Comparison of ENCODE assay signal across 13 mouse cellular contexts in genomic region chr1:140748011-140748410, GRCm38 (mm10).
DNase-seq lines count a peak whose midpoint lies in the region; ATAC-seq lines count a peak whose summit lies in the region.
"Had no signal": no experiment of that assay in that cellular context is flagged by ENCODE, and none has a peak within 500 bp of the region (broad histone marks: within the 10 kb centered on the region; RNA-seq: fewer than 3 reads in every experiment).

No protein-coding gene starts in this region.

- peaks cover 5% of the 10 kb centered on the region; the same call in 1 of the 2 replicates for H3K4me1 ChIP-seq in hindbrain, embryonic 10.5 days (replicated peaks)
- H3K4me1 ChIP-seq in hindbrain, embryonic 12.5 days: no peaks in the 10 kb centered on the region
- H3K4me1 ChIP-seq in forebrain, embryonic 13.5 days: 0 out of 2 replicates have a peak, but pooled peaks cover 3% of the 10 kb centered on the region
- no peaks in the 10 kb centered on the region for H3K4me1 ChIP-seq in midbrain, embryonic 11.5 days (ENCODE audit: control insufficient read depth, insufficient read depth, low read length)
- H3K4me1 ChIP-seq: embryonic facial prominence, embryonic 12.5 days; heart, embryonic 10.5 days had no signal

- no peak overlapping the region for H3K27ac ChIP-seq in hindbrain, embryonic 10.5 days
- H3K27ac ChIP-seq in hindbrain, embryonic 12.5 days: no peak overlapping the region
- no peak overlapping the region for H3K27ac ChIP-seq in forebrain, embryonic 13.5 days
- no peak overlapping the region for H3K27ac ChIP-seq in midbrain, embryonic 11.5 days (ENCODE audit: low read depth, low read length)
- H3K27ac ChIP-seq: embryonic facial prominence, embryonic 12.5 days; heart, embryonic 10.5 days; liver, embryonic 14.5 days had no signal

- H3K4me3 ChIP-seq in hindbrain, embryonic 10.5 days: no peak overlapping the region
- H3K4me3 ChIP-seq in hindbrain, embryonic 12.5 days: no peak overlapping the region
- no peak overlapping the region for H3K4me3 ChIP-seq in forebrain, embryonic 13.5 days
- H3K4me3 ChIP-seq in midbrain, embryonic 11.5 days (ENCODE audit: low read depth, low read length): no peak overlapping the region
- H3K4me3 ChIP-seq: embryonic facial prominence, embryonic 12.5 days; heart, embryonic 10.5 days had no signal

- no peak for ATAC-seq in hindbrain, embryonic 12.5 days (ENCODE audit: low FRiP score)
- ATAC-seq in forebrain, embryonic 13.5 days: peak; percentile 63; the same call in 1 of the 2 replicates
- ATAC-seq in midbrain, embryonic 11.5 days (ENCODE audit: low FRiP score): peak; percentile 91
- ATAC-seq in activated CD4-positive, CD25-positive, alpha-beta regulatory T cell, adult 4 months: no peak
- ATAC-seq: CD4-positive, CD25-positive, alpha-beta regulatory T cell, adult 4 months had no signal

- H3K4me2 ChIP-seq in hindbrain, embryonic 12.5 days (replicated peaks): no peak overlapping the region
- H3K4me2 ChIP-seq in forebrain, embryonic 13.5 days: no peak overlapping the region
- H3K4me2 ChIP-seq in midbrain, embryonic 11.5 days: no peak overlapping the region
- H3K4me2 ChIP-seq: embryonic facial prominence, embryonic 12.5 days had no signal

- WGBS in hindbrain, embryonic 10.5 days: 3% methylated on average over 3 of the region's 3 CpGs
- WGBS in hindbrain, embryonic 12.5 days: 5% methylated on average over 3 of the region's 3 CpGs
- 4% methylated on average over 3 of the region's 3 CpGs for WGBS in forebrain, embryonic 13.5 days
- 3% methylated on average over 3 of the region's 3 CpGs for WGBS in midbrain, embryonic 11.5 days

- H3K36me3 ChIP-seq in hindbrain, embryonic 10.5 days: no peaks in the 10 kb centered on the region
- no peaks in the 10 kb centered on the region for H3K36me3 ChIP-seq in hindbrain, embryonic 12.5 days
- no peaks in the 10 kb centered on the region for H3K36me3 ChIP-seq in forebrain, embryonic 13.5 days (ENCODE audit: poor library complexity, severe bottlenecking)
- H3K36me3 ChIP-seq in midbrain, embryonic 11.5 days (ENCODE audit: control insufficient read depth, insufficient read depth, low read length): no peaks in the 10 kb centered on the region
- H3K36me3 ChIP-seq: embryonic facial prominence, embryonic 12.5 days; heart, embryonic 10.5 days had no signal

- DNase-seq in hindbrain, embryonic 10.5 days (ENCODE audit: low spot score): peak; percentile 27
- DNase-seq in midbrain, embryonic 11.5 days (ENCODE audit: low spot score, missing footprints): peak; percentile 91
- no peak for DNase-seq in left cerebral cortex, adult 11 months (ENCODE audit: low spot score)
- DNase-seq in lung, adult 18-20 months: no peak
- no peak for DNase-seq in B cell, adult 2 months
- DNase-seq: kidney, postnatal 36 days had no signal

- no peaks in the 10 kb centered on the region for H3K9me3 ChIP-seq in hindbrain, embryonic 10.5 days
- no peaks in the 10 kb centered on the region for H3K9me3 ChIP-seq in hindbrain, embryonic 12.5 days (replicated peaks)
- H3K9me3 ChIP-seq in forebrain, embryonic 13.5 days (replicated peaks): no peaks in the 10 kb centered on the region
- H3K9me3 ChIP-seq in midbrain, embryonic 11.5 days (ENCODE audit: control insufficient read depth, low read length): no peaks in the 10 kb centered on the region
- H3K9me3 ChIP-seq: embryonic facial prominence, embryonic 12.5 days; heart, embryonic 10.5 days had no signal

- no peaks in the 10 kb centered on the region for H3K27me3 ChIP-seq in hindbrain, embryonic 10.5 days (ENCODE audit: insufficient read depth, poor library complexity, severe bottlenecking)
- H3K27me3 ChIP-seq in hindbrain, embryonic 12.5 days: no peaks in the 10 kb centered on the region
- H3K27me3 ChIP-seq in forebrain, embryonic 13.5 days: no peaks in the 10 kb centered on the region
- H3K27me3 ChIP-seq in midbrain, embryonic 11.5 days (ENCODE audit: control insufficient read depth, insufficient read depth, low read length): no peaks in the 10 kb centered on the region
- H3K27me3 ChIP-seq: embryonic facial prominence, embryonic 12.5 days had no signal

- H3K9ac ChIP-seq in hindbrain, embryonic 12.5 days: no peak overlapping the region
- H3K9ac ChIP-seq in forebrain, embryonic 13.5 days: no peak overlapping the region
- H3K9ac ChIP-seq in midbrain, embryonic 11.5 days (ENCODE audit: low read length): no peak overlapping the region
- H3K9ac ChIP-seq: embryonic facial prominence, embryonic 12.5 days; liver, embryonic 14.5 days had no signal

Comparison
In these comparisons a context has a peak if more than half of its experiments do, and no peak if none do; other contexts are left out.
1. DNase-seq: peak in hindbrain, embryonic 10.5 days (single experiment) and midbrain, embryonic 11.5 days (single experiment); none in left cerebral cortex, adult 11 months (single experiment), lung, adult 18-20 months (0 of 2) and B cell, adult 2 months (0 of 2).
2. ATAC-seq: peak in forebrain, embryonic 13.5 days (single experiment) and midbrain, embryonic 11.5 days (single experiment); none in hindbrain, embryonic 12.5 days (single experiment) and activated CD4-positive, CD25-positive, alpha-beta regulatory T cell, adult 4 months (single experiment).